Mouse (Mus musculus) lung, embryonic 16.5 days (tissue): ENCODE measurements at regions not wholly inside any gene's neighbourhood (a gene's known extent, or its start where the extent isn't known, plus 50 kb on each side); places are given as distances from the start of the nearest gene placed in this dataset.

Source experiments
- ATAC-seq: fragments of 200-750 bp; cut with Nextera tagmentation; 2 replicates; pipeline ENCODE4 v1.8.0; 2017; ENCODE audit warnings: low read depth, mild to moderate bottlenecking, moderate library complexity
- H3K27ac ChIP-seq: fragments of 300-500 bp; sonication (generic); 2 replicates; pipeline ENCODE4 v1.5.1; 2014; ENCODE audit warnings: mild to moderate bottlenecking, control low read depth, low read length
- H3K27me3 ChIP-seq: fragments of 300-500 bp; sonication (generic); 2 replicates; pipeline ENCODE4 v1.6.1; 2014; ENCODE audit warnings: low read depth, low read length, mixed read lengths; ENCODE audit not compliant: control insufficient read depth, insufficient read depth
- H3K36me3 ChIP-seq: fragments of 300-500 bp; sonication (generic); 2 replicates; pipeline ENCODE4 v1.6.1; 2014; ENCODE audit warnings: low read length; ENCODE audit not compliant: control insufficient read depth, insufficient read depth
- H3K4me1 ChIP-seq: fragments of 300-500 bp; sonication (generic); replicated peaks from 2 replicates; pipeline ENCODE4 v1.6.1; 2014; ENCODE audit warnings: low read length, mixed read lengths; ENCODE audit not compliant: control insufficient read depth, insufficient read depth
- H3K4me2 ChIP-seq: fragments of 300-500 bp; sonication (generic); 2 replicates; pipeline ENCODE4 v1.6.1; 2014; ENCODE audit warnings: low read depth, low read length, control low read depth
- H3K4me3 ChIP-seq: fragments of 300-500 bp; sonication (generic); 2 replicates; pipeline ENCODE4 v1.5.1; 2014; ENCODE audit warnings: mild to moderate bottlenecking, low read length, control low read depth
- H3K9ac ChIP-seq: fragments of 300-500 bp; sonication (generic); 2 replicates; pipeline ENCODE4 v1.6.1; 2014; ENCODE audit warnings: low read length, control low read depth
- H3K9me3 ChIP-seq: fragments of 300-500 bp; sonication (generic); 2 replicates; pipeline ENCODE4 v1.6.1; 2016; ENCODE audit warnings: low read length; ENCODE audit not compliant: control insufficient read depth
- WGBS: fragments of 180-500 bp; shearing (Covaris S2); extraction: QIAGEN DNeasy Blood & Tissue Kit; methylation state at CpG from one replicate; pipeline ENCODE4 v1.1.7; 2014; 5-methylcytosine and 5-hydroxymethylcytosine counted together

GRCm38 (mm10) chr2:166492895-166493294 is 220.7 kb downstream of the Prex1 start:
- H3K9me3 ChIP-seq: no peaks in the 10 kb centered on the region
- H3K9ac ChIP-seq: no peak overlapping the region
- H3K27ac ChIP-seq: no peak overlapping the region
- ATAC-seq: no peak
- H3K27me3 ChIP-seq: no peaks in the 10 kb centered on the region
- 68% methylated on average over 12 of the region's 12 CpGs for WGBS
- H3K4me3 ChIP-seq: no peak overlapping the region
- no peaks in the 10 kb centered on the region for H3K4me1 ChIP-seq
- no peak overlapping the region for H3K4me2 ChIP-seq
- no peaks in the 10 kb centered on the region for H3K36me3 ChIP-seq

GRCm38 (mm10) chr2:166492421-166492820 is 221.2 kb downstream of the Prex1 start:
- H3K36me3 ChIP-seq: no peaks in the 10 kb centered on the region
- H3K9ac ChIP-seq: no peak overlapping the region
- H3K27me3 ChIP-seq: no peaks in the 10 kb centered on the region
- no peak for ATAC-seq
- H3K4me1 ChIP-seq: no peaks in the 10 kb centered on the region
- H3K4me2 ChIP-seq: no peak overlapping the region
- H3K27ac ChIP-seq: no peak overlapping the region
- 48% methylated on average over 12 of the region's 12 CpGs for WGBS
- no peak overlapping the region for H3K4me3 ChIP-seq
- no peaks in the 10 kb centered on the region for H3K9me3 ChIP-seq

- no peak overlapping the region for H3K27ac ChIP-seq
- no peaks in the 10 kb centered on the region for H3K4me1 ChIP-seq
- ATAC-seq: no peak
- H3K9me3 ChIP-seq: no peaks in the 10 kb centered on the region
- H3K9ac ChIP-seq: no peak overlapping the region
- 56% methylated on average over 6 of the region's 6 CpGs for WGBS
- no peak overlapping the region for H3K4me2 ChIP-seq
- no peak overlapping the region for H3K4me3 ChIP-seq
- no peaks in the 10 kb centered on the region for H3K36me3 ChIP-seq
- no peaks in the 10 kb centered on the region for H3K27me3 ChIP-seq
Measured at GRCm38 (mm10) chr2:166491861-166492260, 221.8 kb downstream of the Prex1 start.

- Histone ChIP-seq H3K9me3 (no peaks in the 10 kb centered on the region), H3K4me2 (no peak overlapping the region), H3K27me3 (no peaks in the 10 kb centered on the region), H3K36me3 (no peaks in the 10 kb centered on the region), H3K4me3 (no peak overlapping the region), H3K9ac (no peak overlapping the region), H3K27ac (no peak overlapping the region), H3K4me1 (no peaks in the 10 kb centered on the region)
- no peak for ATAC-seq
- WGBS: 61% methylated on average over 15 of the region's 15 CpGs
Measured at GRCm38 (mm10) chr2:166489041-166489872, 224.4 kb downstream of the Prex1 start.

GRCm38 (mm10) chr2:166487688-166488087 is 225.9 kb downstream of the Prex1 start:
- no peak overlapping the region for H3K9ac ChIP-seq
- no peaks in the 10 kb centered on the region for H3K9me3 ChIP-seq
- no peak overlapping the region for H3K4me3 ChIP-seq
- WGBS: 79% methylated on average over 15 of the region's 15 CpGs
- no peaks in the 10 kb centered on the region for H3K4me1 ChIP-seq
- H3K27me3 ChIP-seq: no peaks in the 10 kb centered on the region
- H3K27ac ChIP-seq: no peak overlapping the region
- no peaks in the 10 kb centered on the region for H3K36me3 ChIP-seq
- no peak for ATAC-seq
- H3K4me2 ChIP-seq: no peak overlapping the region

DNA sequence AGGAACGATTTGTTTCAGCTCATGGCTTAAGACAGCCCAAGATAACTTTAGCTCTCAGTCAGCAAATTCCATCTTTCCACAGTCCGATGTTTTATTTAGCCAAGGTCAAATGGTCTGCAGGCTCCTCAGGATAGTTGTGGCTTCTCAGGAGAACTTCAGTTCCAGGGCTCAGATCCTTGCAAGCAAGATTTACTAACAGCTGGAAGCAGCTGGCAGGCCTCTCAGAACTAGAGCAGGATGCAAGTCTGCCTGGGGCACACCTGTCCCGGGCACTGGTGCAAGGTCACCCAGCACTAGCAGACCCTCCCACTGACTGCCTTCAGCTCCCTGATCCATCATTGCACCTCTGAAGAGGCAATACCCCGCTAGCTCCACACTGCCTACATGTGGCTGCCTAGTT is 227.8 kb downstream of the Prex1 start:
- WGBS: 41% methylated on average over 4 of the region's 4 CpGs
- Histone ChIP-seq H3K9me3 (no peaks in the 10 kb centered on the region), H3K27me3 (no peaks in the 10 kb centered on the region), H3K9ac (no peak overlapping the region), H3K4me3 (no peak overlapping the region), H3K27ac (no peak overlapping the region), H3K4me1 (no peaks in the 10 kb centered on the region), H3K4me2 (no peak overlapping the region), H3K36me3 (no peaks in the 10 kb centered on the region)
- no peak for ATAC-seq

- no peak for ATAC-seq
- Histone ChIP-seq H3K9ac (no peak overlapping the region), H3K9me3 (no peaks in the 10 kb centered on the region), H3K36me3 (no peaks in the 10 kb centered on the region), H3K4me2 (no peak overlapping the region), H3K4me1 (no peaks in the 10 kb centered on the region), H3K27me3 (no peaks in the 10 kb centered on the region), H3K4me3 (no peak overlapping the region), H3K27ac (no peak overlapping the region)
- WGBS: 59% methylated on average over 6 of the region's 6 CpGs
Measured at GRCm38 (mm10) chr2:166485361-166485760, 228.3 kb downstream of the Prex1 start.

- Histone ChIP-seq H3K4me3 (no peak overlapping the region), H3K4me2 (no peak overlapping the region), H3K9me3 (no peaks in the 10 kb centered on the region), H3K27ac (no peak overlapping the region), H3K36me3 (no peaks in the 10 kb centered on the region), H3K9ac (no peak overlapping the region), H3K4me1 (no peaks in the 10 kb centered on the region), H3K27me3 (no peaks in the 10 kb centered on the region)
- no peak for ATAC-seq
- 81% methylated on average over 6 of the region's 6 CpGs for WGBS
Measured at GRCm38 (mm10) chr2:166483617-166484319, 229.9 kb downstream of the Prex1 start.

DNA sequence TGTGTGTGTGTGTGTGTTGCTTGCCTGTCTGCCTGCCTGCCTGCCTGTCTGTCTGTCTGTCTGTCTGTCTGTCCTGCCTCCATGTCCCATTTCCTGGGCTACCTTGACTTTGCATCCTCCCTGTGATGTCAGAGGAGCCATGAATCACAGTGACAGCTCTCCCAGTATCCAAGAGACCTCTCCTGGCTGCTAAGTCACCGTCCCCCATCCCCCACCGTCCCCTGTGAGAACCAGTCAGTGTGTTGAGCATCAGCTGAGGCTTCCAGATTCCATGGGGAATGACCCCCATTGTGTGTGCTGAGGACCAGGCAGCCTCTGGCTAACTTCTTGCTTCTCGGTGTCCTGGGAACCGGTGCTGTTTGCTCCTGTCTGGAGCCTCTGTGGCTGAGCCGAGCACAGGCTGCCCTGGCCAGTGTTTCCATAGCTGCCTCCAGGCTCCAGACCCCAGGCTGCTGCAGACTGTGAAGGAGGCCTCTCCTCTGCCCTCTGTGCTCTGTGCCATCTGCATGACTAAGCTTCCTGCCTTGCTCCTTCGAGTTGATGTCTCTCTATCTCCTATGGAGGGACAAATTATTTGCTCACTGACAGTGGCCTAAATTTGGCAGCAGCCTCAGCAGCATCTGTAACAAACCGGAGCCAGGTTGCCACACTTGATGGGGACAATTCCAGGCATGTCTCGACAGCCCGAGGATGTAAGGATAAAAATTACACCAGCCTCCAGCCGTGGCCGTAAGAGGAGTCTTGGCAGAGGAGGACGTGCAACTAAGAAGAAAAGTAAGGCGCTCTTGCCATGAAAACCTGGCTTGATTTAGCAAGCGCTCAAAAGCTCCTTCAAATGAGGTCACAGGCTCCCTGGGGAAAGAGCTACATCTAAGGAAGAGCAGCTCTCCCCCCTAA is 230.7 kb downstream of the Prex1 start:
- Histone ChIP-seq H3K36me3 (no peaks in the 10 kb centered on the region), H3K4me1 (no peaks in the 10 kb centered on the region), H3K4me3 (no peak overlapping the region), H3K27ac (no peak overlapping the region), H3K9me3 (no peaks in the 10 kb centered on the region), H3K9ac (no peak overlapping the region), H3K4me2 (no peak overlapping the region), H3K27me3 (no peaks in the 10 kb centered on the region)
- WGBS: 44% methylated on average over 14 of the region's 14 CpGs
- ATAC-seq: no peak
